Mouse (Mus musculus) effector memory CD4-positive, alpha-beta T cell, adult 5 months (primary cell): ENCODE results near the gene Abcc6. TPM values are rescaled to one million over a fixed set of nuclear protein-coding genes. Genes with fewer than 3 reads are reported as not detected.

ENCODE experiments used
- polyA plus RNA-seq: library from polyadenylated mRNA; unstranded; fragments of 100-300 nt; shearing (Covaris generic); gene quantifications from one replicate; pipeline ENCODE4 v1.2.1, GENCODE M21; 2017

Abcc6 gene
- polyA plus RNA-seq: not detected

GRCm38 (mm10) chr7:46030145-46030488 is at the start of gene Abcc6:
Gene Abcc6 (minus strand): TSS chr7:46030302.

GRCm38 (mm10) chr7:46033109-46033869 is 3.2 kb upstream of the Abcc6 start, which contains the start of gene Nomo1:
Gene Nomo1 (plus strand): TSS chr7:46033698.

DNA sequence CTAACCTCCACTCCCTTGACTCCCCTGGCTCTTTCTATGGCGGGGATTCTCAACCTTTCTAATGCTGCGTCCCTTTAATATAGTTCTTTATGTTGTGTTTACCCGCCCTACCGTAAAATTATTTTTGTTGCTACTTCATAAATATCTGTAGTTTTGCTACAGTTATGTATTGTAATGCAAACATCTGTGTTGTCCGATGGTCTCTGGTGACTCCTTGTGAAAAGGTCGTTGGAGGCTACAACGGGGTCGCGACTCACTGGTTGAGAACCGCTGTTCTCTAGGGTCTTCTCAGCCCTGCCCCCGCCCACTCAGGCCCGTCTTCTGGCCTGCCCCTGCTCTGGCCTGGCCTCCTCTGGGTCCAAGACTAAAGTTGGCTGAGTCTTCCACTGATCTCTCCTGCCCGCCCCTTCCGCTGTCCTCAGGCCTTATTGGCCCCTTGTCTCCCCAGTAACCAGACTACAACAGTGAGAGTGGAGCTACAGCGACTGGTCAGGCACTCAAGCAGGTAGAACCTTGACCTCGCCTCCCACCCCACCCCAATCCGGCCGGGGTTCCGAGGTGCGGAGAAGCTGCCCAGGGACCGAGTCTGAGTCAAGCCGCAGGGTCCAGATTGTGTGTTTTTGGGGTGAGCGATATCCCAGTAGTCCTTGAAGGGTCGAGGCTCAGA is 106.2 kb downstream of the Abcc6 start, which contains the start of gene Ccdc114:
Gene Ccdc114 (plus strand): TSS at position 311 of the 667 bp plus-strand sequence.

DNA sequence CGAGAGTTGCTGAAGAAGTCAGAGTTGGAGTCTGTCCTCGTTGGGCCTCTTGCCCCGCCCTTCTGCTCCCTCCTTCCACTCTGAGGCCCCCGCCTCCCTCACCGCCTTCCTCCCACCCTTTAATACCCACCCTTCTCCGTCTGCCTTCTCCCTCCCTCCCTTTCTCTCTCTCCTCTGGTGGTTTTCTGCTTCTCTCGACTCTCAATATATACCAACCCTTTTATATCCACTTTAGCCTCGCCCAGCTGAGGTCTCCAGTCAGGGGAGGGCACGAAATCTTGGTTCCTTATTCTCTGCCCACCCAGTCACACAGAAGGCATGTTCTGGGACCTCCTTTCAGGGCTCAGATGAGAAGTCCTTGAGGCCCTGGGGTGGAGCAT is 108.9 kb downstream of the Abcc6 start, which contains the start of gene Emp3:
Gene Emp3 (minus strand): TSS at position 163 of the 380 bp plus-strand sequence.

Other genes starting within 250 kb of the Abcc6 start
- 0.21 TPM for gene Lmtk3, start 246.6 kb downstream of the Abcc6 start, polyA plus RNA-seq
- gene Sult2b1, start 245.6 kb downstream of the Abcc6 start, polyA plus RNA-seq: 11.7 TPM
- 142 TPM for gene Cyth2, start 215.7 kb downstream of the Abcc6 start, polyA plus RNA-seq
- not detected for gene Kcnj14, start 205.5 kb downstream of the Abcc6 start, polyA plus RNA-seq
- 34.5 TPM for gene Grwd1, start 199.4 kb downstream of the Abcc6 start, polyA plus RNA-seq
- 51.6 TPM for gene Kdelr1, start 157.5 kb downstream of the Abcc6 start, polyA plus RNA-seq
- gene Grin2d, start 151.9 kb downstream of the Abcc6 start, polyA plus RNA-seq: 0.47 TPM
- not detected for gene Syngr4, start 133.6 kb downstream of the Abcc6 start, polyA plus RNA-seq
- 5.3 TPM for gene Tmem143, start 133.4 kb downstream of the Abcc6 start, polyA plus RNA-seq
- gene Emp3, start 108.9 kb downstream of the Abcc6 start, polyA plus RNA-seq: 293 TPM
- 1.3 TPM for gene Ccdc114, start 106.2 kb downstream of the Abcc6 start, polyA plus RNA-seq
- 19.9 TPM for gene Nomo1, start 3.4 kb upstream of the Abcc6 start, polyA plus RNA-seq
- gene Kcnj11, start 70.5 kb upstream of the Abcc6 start, polyA plus RNA-seq: not detected
- not detected for gene Abcc8, start 149.7 kb upstream of the Abcc6 start, polyA plus RNA-seq
- gene Ush1c, start 208.2 kb upstream of the Abcc6 start, polyA plus RNA-seq: not detected
- not detected for gene Otog, start 210.7 kb upstream of the Abcc6 start, polyA plus RNA-seq